Mouse (Mus musculus): ENCODE measurements at regions not wholly inside any gene's neighbourhood (a gene's known extent, or its start where the extent isn't known, plus 50 kb on each side); places are given as distances from the start of the nearest gene placed in this dataset.

Small RNAs in the stretch of these regions (microRNA-seq; reads per million reads assigned to microRNA genes)
- gene Gm27760, result 0 reads per million in 2 experiments
